19 mouse cellular contexts compared by ENCODE assay signal in genomic region chr8:77829764-77830163, GRCm38 (mm10).
DNase-seq lines count a peak whose midpoint lies in the region; ATAC-seq and TF ChIP-seq lines count a peak whose summit lies in the region.
"Had no signal": no experiment of that assay in that cellular context is flagged by ENCODE, and none has a peak within 500 bp of the region (broad histone marks: within the 10 kb centered on the region; RNA-seq: fewer than 3 reads in every experiment).

No protein-coding gene starts in this region.

- no peak overlapping the region for H3K9ac ChIP-seq in kidney, embryonic 15.5 days
- no peak overlapping the region for H3K9ac ChIP-seq in embryonic facial prominence, embryonic 15.5 days
- no peak overlapping the region for H3K9ac ChIP-seq in limb, embryonic 15.5 days
- H3K9ac ChIP-seq: hindbrain, embryonic 13.5 days; intestine, embryonic 15.5 days; liver, embryonic 13.5 days; lung, embryonic 14.5 days had no signal

- TF ChIP-seq CTCF in kidney, adult 2 months (conservative IDR thresholded peaks at IDR 0.05; ENCODE audit: insufficient read depth, insufficient read length, low read depth, low read length), result no peak

- H3K27ac ChIP-seq in kidney, embryonic 15.5 days, result peak overlapping the region; percentile 64
- no peak overlapping the region for H3K27ac ChIP-seq in kidney, adult 2 months (ENCODE audit: insufficient read depth, low read depth, low read length)
- peak overlapping the region; percentile 77 for H3K27ac ChIP-seq in embryonic facial prominence, embryonic 15.5 days (replicated peaks)
- peak overlapping the region; percentile 81 for H3K27ac ChIP-seq in limb, embryonic 15.5 days
- H3K27ac ChIP-seq: hindbrain, embryonic 13.5 days; intestine, embryonic 15.5 days; liver, embryonic 13.5 days had no signal

- no peak overlapping the region for H3K4me3 ChIP-seq in kidney, embryonic 15.5 days (replicated peaks)
- H3K4me3 ChIP-seq in kidney, adult 2 months (ENCODE audit: insufficient read depth, low read depth, low read length), result no peak overlapping the region
- no peak overlapping the region for H3K4me3 ChIP-seq in embryonic facial prominence, embryonic 15.5 days (replicated peaks)
- no peak overlapping the region for H3K4me3 ChIP-seq in limb, embryonic 15.5 days
- H3K4me3 ChIP-seq: hindbrain, embryonic 13.5 days; intestine, embryonic 15.5 days; liver, embryonic 13.5 days had no signal

- peak; percentile 59; the same call in 1 of the 2 replicates for ATAC-seq in kidney, embryonic 15.5 days (replicated peaks; ENCODE audit: low FRiP score)
- ATAC-seq in embryonic facial prominence, embryonic 15.5 days (ENCODE audit: insufficient number of reproducible peaks, low FRiP score, low TSS enrichment, low read depth), result 0 out of 2 replicates have a peak, but pooled peaks have one; percentile 17
- ATAC-seq in limb, embryonic 15.5 days (ENCODE audit: insufficient number of reproducible peaks, low FRiP score, low TSS enrichment, low read depth), result 0 out of 2 replicates have a peak, but pooled peaks have one; percentile 24
- ATAC-seq: forebrain, embryonic 16.5 days; intestine, embryonic 15.5 days had no signal

- no peaks in the 10 kb centered on the region for H3K9me3 ChIP-seq in kidney, embryonic 15.5 days (replicated peaks)
- no peaks in the 10 kb centered on the region for H3K9me3 ChIP-seq in embryonic facial prominence, embryonic 15.5 days (replicated peaks)
- no peaks in the 10 kb centered on the region for H3K9me3 ChIP-seq in limb, embryonic 15.5 days
- H3K9me3 ChIP-seq: hindbrain, embryonic 13.5 days; intestine, embryonic 15.5 days; liver, embryonic 13.5 days had no signal

- peaks cover 44% of the 10 kb centered on the region for H3K4me1 ChIP-seq in kidney, embryonic 15.5 days
- no peaks in the 10 kb centered on the region for H3K4me1 ChIP-seq in kidney, adult 2 months (ENCODE audit: control insufficient read depth, insufficient read depth, low read length)
- H3K4me1 ChIP-seq in embryonic facial prominence, embryonic 15.5 days, result peaks cover 29% of the 10 kb centered on the region
- peaks cover 31% of the 10 kb centered on the region for H3K4me1 ChIP-seq in limb, embryonic 15.5 days
- H3K4me1 ChIP-seq: liver, embryonic 13.5 days had no signal

- no peak for TF ChIP-seq POLR2A in kidney, adult 2 months (IDR thresholded peaks at IDR 0.05; ENCODE audit: low read depth, low read length)

- WGBS in kidney, embryonic 15.5 days, result 35% methylated on average over 5 of the region's 5 CpGs
- 66% methylated on average over 5 of the region's 5 CpGs for WGBS in kidney, adult 2 months
- 31% methylated on average over 5 of the region's 5 CpGs for WGBS in embryonic facial prominence, embryonic 15.5 days
- 30% methylated on average over 5 of the region's 5 CpGs for WGBS in limb, embryonic 15.5 days

- no peak overlapping the region for H3K4me2 ChIP-seq in kidney, embryonic 15.5 days
- no peak overlapping the region for H3K4me2 ChIP-seq in embryonic facial prominence, embryonic 15.5 days (replicated peaks)
- H3K4me2 ChIP-seq in limb, embryonic 15.5 days, result no peak overlapping the region
- H3K4me2 ChIP-seq: heart, embryonic 11.5 days; hindbrain, embryonic 13.5 days; intestine, embryonic 15.5 days; liver, embryonic 13.5 days; lung, embryonic 14.5 days; midbrain, embryonic 11.5 days had no signal

- no peaks in the 10 kb centered on the region for H3K27me3 ChIP-seq in kidney, embryonic 15.5 days
- H3K27me3 ChIP-seq in kidney, adult 2 months (replicated peaks; ENCODE audit: control insufficient read depth, insufficient read depth, low read length), result no peaks in the 10 kb centered on the region
- no peaks in the 10 kb centered on the region for H3K27me3 ChIP-seq in embryonic facial prominence, embryonic 15.5 days
- no peaks in the 10 kb centered on the region for H3K27me3 ChIP-seq in limb, embryonic 15.5 days
- H3K27me3 ChIP-seq: hindbrain, embryonic 13.5 days; intestine, embryonic 15.5 days; liver, embryonic 13.5 days had no signal

- no peak for DNase-seq in kidney, adult 2 months
- DNase-seq in embryo, embryonic 9.5 days (ENCODE audit: extremely low spot score), result peak; percentile 15
- no peak for DNase-seq in adrenal gland, postnatal 10 days
- no peak for DNase-seq in cerebellum, adult 9-11 months
- DNase-seq: heart, postnatal 10 days; kidney, postnatal 4 days; liver, embryonic 13.5 days; lung, embryonic 14.5 days; lung, postnatal 4 days; right cerebral cortex, postnatal 25 days; thymus, postnatal 36 days had no signal

- no peaks in the 10 kb centered on the region for H3K36me3 ChIP-seq in kidney, embryonic 15.5 days
- H3K36me3 ChIP-seq in kidney, adult 2 months (ENCODE audit: control insufficient read depth, insufficient read depth, low read length), result no peaks in the 10 kb centered on the region
- no peaks in the 10 kb centered on the region for H3K36me3 ChIP-seq in embryonic facial prominence, embryonic 15.5 days
- H3K36me3 ChIP-seq in limb, embryonic 15.5 days, result no peaks in the 10 kb centered on the region
- H3K36me3 ChIP-seq: hindbrain, embryonic 13.5 days; intestine, embryonic 15.5 days; liver, embryonic 13.5 days had no signal
